ENCODE assay signal across 9 mouse cellular contexts in the genomic region with DNA sequence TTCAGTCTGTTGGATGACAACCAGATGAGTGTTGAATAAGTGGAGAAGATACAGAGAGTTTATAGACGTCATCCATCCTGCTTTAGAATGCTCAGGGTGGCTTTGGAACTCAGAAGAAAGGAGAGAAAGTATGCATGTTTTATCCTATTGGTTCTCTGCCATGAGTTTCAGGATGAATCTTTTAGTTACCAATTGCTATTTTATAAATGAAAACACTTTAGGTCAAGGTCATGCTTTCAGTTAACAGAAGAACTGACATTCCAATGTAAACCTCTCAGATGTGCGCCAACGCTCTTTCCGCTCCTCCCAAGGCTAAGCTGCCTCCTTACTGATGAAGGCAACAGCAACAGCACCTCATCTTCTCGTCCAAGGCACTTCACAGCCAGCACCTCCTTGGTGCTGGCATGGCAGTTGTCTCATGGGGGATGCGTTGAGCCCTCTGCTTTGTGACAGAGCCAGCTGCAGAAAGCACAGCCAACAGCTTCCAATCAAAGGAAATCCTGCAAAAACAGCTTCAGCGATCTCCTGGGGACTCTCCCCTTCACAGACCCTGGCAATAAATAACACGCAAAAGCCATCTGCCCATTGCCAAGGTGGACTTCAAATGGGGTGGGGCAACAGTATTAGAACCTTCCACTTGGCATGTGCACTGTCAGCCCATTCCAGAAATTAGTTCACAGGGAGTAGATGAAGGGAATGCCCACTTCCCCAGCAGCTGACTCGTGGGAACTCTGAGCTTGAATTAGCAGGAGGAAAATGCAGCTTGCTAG.
DNase-seq lines count a peak whose midpoint lies in the region; ATAC-seq and TF ChIP-seq lines count a peak whose summit lies in the region.
"Had no signal": no experiment of that assay in that cellular context is flagged by ENCODE, and none has a peak within 500 bp of the region (broad histone marks: within the 10 kb centered on the region; RNA-seq: fewer than 3 reads in every experiment).

No protein-coding gene starts in this region.

- peak overlapping the region; percentile 25; the same call in 1 of the 2 replicates for H3K4me2 ChIP-seq in embryonic facial prominence, embryonic 12.5 days (replicated peaks)
- no peak overlapping the region for H3K4me2 ChIP-seq in midbrain, embryonic 13.5 days (replicated peaks)
- H3K4me2 ChIP-seq in midbrain, embryonic 11.5 days: no peak overlapping the region
- H3K4me2 ChIP-seq in lung, postnatal 0 days (replicated peaks; ENCODE audit: low read depth, low read length): peak overlapping the region; percentile 18

- no peaks in the 10 kb centered on the region for H3K9me3 ChIP-seq in embryonic facial prominence, embryonic 12.5 days
- H3K9me3 ChIP-seq in embryonic facial prominence, embryonic 10.5 days: no peaks in the 10 kb centered on the region
- no peaks in the 10 kb centered on the region for H3K9me3 ChIP-seq in midbrain, embryonic 13.5 days
- H3K9me3 ChIP-seq in midbrain, embryonic 11.5 days (ENCODE audit: control insufficient read depth, low read length): no peaks in the 10 kb centered on the region
- H3K9me3 ChIP-seq in lung, postnatal 0 days (ENCODE audit: low read length): no peaks in the 10 kb centered on the region

- intact Hi-C loops in heart, postnatal 14 days (cut with DNase I): loop anchor here (2.0 to 5.0 kb wide), 2 partner anchors 580 to 601 kb away; partner anchors contain the start of gene Klf4

- TF ChIP-seq EP300 in lung, postnatal 0 days (IDR thresholded peaks at IDR 0.05): no peak

- H3K4me1 ChIP-seq in embryonic facial prominence, embryonic 12.5 days: peaks cover 12% of the 10 kb centered on the region; the same call in 1 of the 2 replicates
- H3K4me1 ChIP-seq in embryonic facial prominence, embryonic 10.5 days: peaks cover 10% of the 10 kb centered on the region
- peaks cover 3% of the 10 kb centered on the region; the same call in 1 of the 2 replicates for H3K4me1 ChIP-seq in midbrain, embryonic 13.5 days (replicated peaks)
- no peaks in the 10 kb centered on the region for H3K4me1 ChIP-seq in midbrain, embryonic 11.5 days (ENCODE audit: control insufficient read depth, insufficient read depth, low read length)
- H3K4me1 ChIP-seq in lung, postnatal 0 days (ENCODE audit: insufficient read depth, low read depth, low read length): peaks cover 9% of the 10 kb centered on the region; the same call in 1 of the 2 replicates

- H3K9ac ChIP-seq in embryonic facial prominence, embryonic 12.5 days: no peak overlapping the region
- no peak overlapping the region for H3K9ac ChIP-seq in midbrain, embryonic 13.5 days (replicated peaks)
- H3K9ac ChIP-seq in midbrain, embryonic 11.5 days (ENCODE audit: low read length): no peak overlapping the region
- no peak overlapping the region for H3K9ac ChIP-seq in lung, postnatal 0 days (replicated peaks; ENCODE audit: low read depth)
- H3K9ac ChIP-seq: liver, embryonic 14.5 days had no signal

- ATAC-seq in embryonic facial prominence, embryonic 12.5 days (ENCODE audit: insufficient number of reproducible peaks, insufficient read depth, low FRiP score, low TSS enrichment): no peak
- ATAC-seq in midbrain, embryonic 13.5 days: 0 out of 2 replicates have a peak, but pooled peaks have one; percentile 37
- ATAC-seq in midbrain, embryonic 11.5 days (ENCODE audit: low FRiP score): no peak
- ATAC-seq in lung, postnatal 0 days: peak; percentile 14
- no peak for ATAC-seq in erythroblast, adult 5-6 weeks (replicated peaks; ENCODE audit: low FRiP score, poor library complexity, severe bottlenecking)

- TF ChIP-seq CTCF in lung, postnatal 0 days (IDR thresholded peaks at IDR 0.05): 0 out of 2 replicates have a peak, but pooled peaks have one; percentile 1

- H3K36me3 ChIP-seq in embryonic facial prominence, embryonic 12.5 days: no peaks in the 10 kb centered on the region
- H3K36me3 ChIP-seq in embryonic facial prominence, embryonic 10.5 days (replicated peaks): no peaks in the 10 kb centered on the region
- no peaks in the 10 kb centered on the region for H3K36me3 ChIP-seq in midbrain, embryonic 13.5 days
- no peaks in the 10 kb centered on the region for H3K36me3 ChIP-seq in midbrain, embryonic 11.5 days (ENCODE audit: control insufficient read depth, insufficient read depth, low read length)
- no peaks in the 10 kb centered on the region for H3K36me3 ChIP-seq in lung, postnatal 0 days (ENCODE audit: insufficient read depth, low read length)

- no peak overlapping the region for H3K4me3 ChIP-seq in embryonic facial prominence, embryonic 12.5 days
- no peak overlapping the region for H3K4me3 ChIP-seq in embryonic facial prominence, embryonic 10.5 days
- H3K4me3 ChIP-seq in midbrain, embryonic 13.5 days (replicated peaks): no peak overlapping the region
- no peak overlapping the region for H3K4me3 ChIP-seq in midbrain, embryonic 11.5 days (ENCODE audit: low read depth, low read length)
- H3K4me3 ChIP-seq in lung, postnatal 0 days (ENCODE audit: low read depth, low read length): no peak overlapping the region

- no peaks in the 10 kb centered on the region for H3K27me3 ChIP-seq in embryonic facial prominence, embryonic 12.5 days
- H3K27me3 ChIP-seq in embryonic facial prominence, embryonic 10.5 days (replicated peaks; ENCODE audit: low read depth, poor library complexity, severe bottlenecking): no peaks in the 10 kb centered on the region
- H3K27me3 ChIP-seq in midbrain, embryonic 13.5 days: no peaks in the 10 kb centered on the region
- H3K27me3 ChIP-seq in midbrain, embryonic 11.5 days (ENCODE audit: control insufficient read depth, insufficient read depth, low read length): no peaks in the 10 kb centered on the region
- no peaks in the 10 kb centered on the region for H3K27me3 ChIP-seq in lung, postnatal 0 days (replicated peaks; ENCODE audit: insufficient read depth, low read length)

- WGBS in embryonic facial prominence, embryonic 12.5 days: 64% methylated on average over 9 of the region's 9 CpGs
- 75% methylated on average over 9 of the region's 9 CpGs for WGBS in embryonic facial prominence, embryonic 10.5 days
- WGBS in midbrain, embryonic 13.5 days: 72% methylated on average over 9 of the region's 9 CpGs
- 72% methylated on average over 9 of the region's 9 CpGs for WGBS in midbrain, embryonic 11.5 days
- WGBS in lung, postnatal 0 days: 30% methylated on average over 9 of the region's 9 CpGs

- no peak for DNase-seq in embryonic facial prominence, embryonic 10.5 days (ENCODE audit: low spot score)
- no peak for DNase-seq in midbrain, embryonic 11.5 days (ENCODE audit: low spot score, missing footprints)
- DNase-seq in heart, postnatal 14 days: peak; percentile 40 to 45
- no peak for DNase-seq in lung, postnatal 0 days (ENCODE audit: low spot score)
- DNase-seq in urinary bladder, postnatal 36 days (ENCODE audit: low spot score in 2 of 2): peak; percentile 36 to 47

- H3K27ac ChIP-seq in embryonic facial prominence, embryonic 12.5 days: peak overlapping the region; percentile 69
- H3K27ac ChIP-seq in embryonic facial prominence, embryonic 10.5 days (replicated peaks): no peak overlapping the region
- no peak overlapping the region for H3K27ac ChIP-seq in midbrain, embryonic 13.5 days
- H3K27ac ChIP-seq in midbrain, embryonic 11.5 days (ENCODE audit: low read depth, low read length): no peak overlapping the region
- H3K27ac ChIP-seq in lung, postnatal 0 days (ENCODE audit: low read length): peak overlapping the region; percentile 86
- H3K27ac ChIP-seq: liver, embryonic 14.5 days had no signal

Comparison
In these comparisons a context has a peak if more than half of its experiments do, and no peak if none do; other contexts are left out.
1. ATAC-seq: peak in midbrain, embryonic 13.5 days (single experiment) and lung, postnatal 0 days (single experiment); none in embryonic facial prominence, embryonic 12.5 days (single experiment), midbrain, embryonic 11.5 days (single experiment) and erythroblast, adult 5-6 weeks (single experiment).
2. H3K27ac ChIP-seq: peak in embryonic facial prominence, embryonic 12.5 days (single experiment) and lung, postnatal 0 days (single experiment); none in embryonic facial prominence, embryonic 10.5 days (single experiment), midbrain, embryonic 13.5 days (single experiment) and midbrain, embryonic 11.5 days (single experiment).
3. H3K4me2 ChIP-seq: peak in embryonic facial prominence, embryonic 12.5 days (single experiment) and lung, postnatal 0 days (single experiment); none in midbrain, embryonic 13.5 days (single experiment) and midbrain, embryonic 11.5 days (single experiment).
4. DNase-seq: peak in heart, postnatal 14 days (2 of 2) and urinary bladder, postnatal 36 days (2 of 2); none in embryonic facial prominence, embryonic 10.5 days (single experiment), midbrain, embryonic 11.5 days (single experiment) and lung, postnatal 0 days (single experiment).